Mouse (Mus musculus) stomach, embryonic 14.5 days (tissue): ENCODE measurements around the gene Clybl. TPM values are rescaled to one million over a fixed set of nuclear protein-coding genes. Genes with fewer than 3 reads are reported as not detected.

Experiments
- ATAC-seq: fragments of 200-750 bp; cut with Nextera tagmentation; 2 replicates; pipeline ENCODE4 v1.8.0; 2017; ENCODE audit warnings: low read depth, moderate TSS enrichment; ENCODE audit not compliant: insufficient number of reproducible peaks, insufficient read depth, low FRiP score
- H3K27ac ChIP-seq: fragments of 300-500 bp; sonication (generic); 2 replicates; pipeline ENCODE4 v1.5.1; 2014; ENCODE audit warnings: mild to moderate bottlenecking, low read length, moderate library complexity, mixed read lengths
- H3K27me3 ChIP-seq: fragments of 300-500 bp; sonication (generic); 2 replicates; pipeline ENCODE4 v1.6.1; 2014; ENCODE audit warnings: low read length, control low read depth, mixed read lengths; ENCODE audit not compliant: control insufficient read depth, insufficient read depth
- H3K36me3 ChIP-seq: fragments of 300-500 bp; sonication (generic); 2 replicates; pipeline ENCODE4 v1.6.1; 2014; ENCODE audit warnings: mild to moderate bottlenecking, control low read depth, low read length, moderate library complexity, mixed read lengths; ENCODE audit not compliant: control insufficient read depth, insufficient read depth
- H3K4me1 ChIP-seq: fragments of 300-500 bp; sonication (generic); 2 replicates; pipeline ENCODE4 v1.6.1; 2014; ENCODE audit warnings: low read length, control low read depth, mixed read lengths; ENCODE audit not compliant: control insufficient read depth, insufficient read depth
- H3K4me2 ChIP-seq: fragments of 300-500 bp; sonication (generic); replicated peaks from 2 replicates; pipeline ENCODE4 v1.6.1; 2014; ENCODE audit warnings: low read depth, low read length, control low read depth
- H3K4me3 ChIP-seq: fragments of 300-500 bp; sonication (generic); 2 replicates; pipeline ENCODE4 v1.5.1; 2014; ENCODE audit warnings: low read depth, low read length, control low read depth
- H3K9ac ChIP-seq: fragments of 300-500 bp; sonication (generic); replicated peaks from 2 replicates; pipeline ENCODE4 v1.6.1; 2014; ENCODE audit warnings: low read depth, mild to moderate bottlenecking, control low read depth, low read length, moderate library complexity, mixed read lengths
- H3K9me3 ChIP-seq: fragments of 300-500 bp; sonication (generic); 2 replicates; pipeline ENCODE4 v1.6.1; 2016; ENCODE audit warnings: low read depth, low read length, control low read depth; ENCODE audit not compliant: control insufficient read depth
- WGBS: fragments of 180-500 bp; shearing (Covaris S2); extraction: QIAGEN DNeasy Blood & Tissue Kit; methylation state at CpG from one replicate; pipeline ENCODE4 v1.1.7; 2014; 5-methylcytosine and 5-hydroxymethylcytosine counted together
- polyA plus RNA-seq: library from polyadenylated mRNA; unstranded; fragments of >200 nt; fragmentation: Nextera tagmentation; extraction: Ambion mirVana; gene quantifications from 2 replicates; pipeline ENCODE4 v1.2.1, GENCODE M21; 2014

The Clybl gene
- polyA plus RNA-seq, 1 experiment from 2014 or later: 27.0 TPM

GRCm38 (mm10) chr14:122436850-122437249 lies 255.3 kb downstream of the Clybl start:
- H3K4me3 ChIP-seq: no peak overlapping the region
- H3K4me1 ChIP-seq: no peaks in the 10 kb centered on the region
- WGBS: 69% methylated on average over 10 of the region's 10 CpGs
- ATAC-seq: no peak
- no peak overlapping the region for H3K27ac ChIP-seq
- H3K4me2 ChIP-seq: no peak overlapping the region
- H3K9ac ChIP-seq: no peak overlapping the region
- no peaks in the 10 kb centered on the region for H3K36me3 ChIP-seq
- no peaks in the 10 kb centered on the region for H3K27me3 ChIP-seq
- no peaks in the 10 kb centered on the region for H3K9me3 ChIP-seq

- peak overlapping the region; percentile 39 for H3K4me2 ChIP-seq
- peak overlapping the region; percentile 16 for H3K4me3 ChIP-seq
- no peak overlapping the region for H3K27ac ChIP-seq
- H3K9ac ChIP-seq: no peak overlapping the region
- no peak for ATAC-seq
- peaks cover 6% of the 10 kb centered on the region; the same call in 1 of the 2 replicates for H3K4me1 ChIP-seq
- peaks cover 43% of the 10 kb centered on the region for H3K27me3 ChIP-seq
- WGBS: 4% methylated on average over 29 of the region's 29 CpGs
- no peaks in the 10 kb centered on the region for H3K36me3 ChIP-seq
- H3K9me3 ChIP-seq: no peaks in the 10 kb centered on the region
Observed at GRCm38 (mm10) chr14:122449601-122450495, 268.3 kb downstream of the Clybl start.

GRCm38 (mm10) chr14:122450496-122451382 lies 269.2 kb downstream of the Clybl start, which contains the start of gene Gm5089:
Gene Gm5089 (minus strand): TSS chr14:122451115.
- Histone ChIP-seq H3K9me3 (no peaks in the 10 kb centered on the region), H3K4me2 (peak within 1 kb of the TSS; percentile 39), H3K27me3 (peaks cover 51% of the 10 kb centered on the region), H3K4me1 (peaks cover 6% of the 10 kb centered on the region; the same call in 1 of the 2 replicates), H3K27ac (no peak within 1 kb of the TSS), H3K9ac (no peak within 1 kb of the TSS), H3K36me3 (no peaks in the 10 kb centered on the region), H3K4me3 (peak within 1 kb of the TSS; percentile 16)
- ATAC-seq: peak; percentile 61
- WGBS: 2% methylated on average over 51 of the region's 59 CpGs

GRCm38 (mm10) chr14:122451551-122452145 lies 270.1 kb downstream of the Clybl start:
- 60% methylated on average over 5 of the region's 5 CpGs for WGBS
- ATAC-seq: no peak
- no peak overlapping the region for H3K4me3 ChIP-seq
- no peak overlapping the region for H3K9ac ChIP-seq
- H3K4me2 ChIP-seq: no peak overlapping the region
- no peaks in the 10 kb centered on the region for H3K9me3 ChIP-seq
- no peak overlapping the region for H3K27ac ChIP-seq
- peaks cover 6% of the 10 kb centered on the region; the same call in 1 of the 2 replicates for H3K4me1 ChIP-seq
- peaks cover 58% of the 10 kb centered on the region for H3K27me3 ChIP-seq
- H3K36me3 ChIP-seq: no peaks in the 10 kb centered on the region

Other genes with a start within 250 kb of the Clybl start
- gene Gpr183, start 216.5 kb upstream of the Clybl start, polyA plus RNA-seq: 4.5 and 5.5 TPM in 2 replicates
- gene Timm8a2, start 147.0 kb upstream of the Clybl start, polyA plus RNA-seq: not detected in 2 replicates
- gene Tm9sf2, start 74.7 kb upstream of the Clybl start, polyA plus RNA-seq: 166 and 188 TPM in 2 replicates